Mouse (Mus musculus) kidney, adult 8-10 months (tissue): ENCODE data around the gene Psmb7.
A peak's percentile ranks its signal among the peaks of the same experiment; 100 is the strongest.

Source experiments
- DNase-seq, 2 experiments: peaks; one replicate each; pipeline ENCODE4 v3.0.0; 2022

The Psmb7 gene

GRCm38 (mm10) chr2:38637716-38638267, 6.1 kb downstream of the Psmb7 start:
- DNase-seq = no peak

- DNase-seq = no peak
Observed at GRCm38 (mm10) chr2:38630574-38630973, 13.3 kb downstream of the Psmb7 start.

GRCm38 (mm10) chr2:38629451-38629850, 14.4 kb downstream of the Psmb7 start:
- DNase-seq = no peak

DNA sequence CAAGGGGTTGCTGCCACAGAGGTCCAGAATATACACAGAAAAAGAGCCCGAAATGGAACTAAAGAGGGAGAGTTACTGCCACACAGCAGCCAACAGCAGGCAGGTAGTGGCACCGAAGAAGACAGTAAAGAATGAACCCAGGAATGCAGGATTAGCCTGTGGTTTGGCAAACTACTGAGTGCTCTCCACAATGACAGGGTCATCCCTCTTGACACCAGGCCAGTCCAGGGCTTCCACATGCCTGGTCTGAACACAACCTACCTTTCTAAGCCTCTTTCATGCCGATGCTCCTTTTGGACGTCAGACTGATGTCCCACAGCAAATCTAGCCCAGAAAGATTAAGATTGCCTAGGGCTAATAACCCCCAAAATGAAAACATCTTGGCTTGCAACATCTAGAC, 15.1 kb downstream of the Psmb7 start:
- no peak for DNase-seq

DNA sequence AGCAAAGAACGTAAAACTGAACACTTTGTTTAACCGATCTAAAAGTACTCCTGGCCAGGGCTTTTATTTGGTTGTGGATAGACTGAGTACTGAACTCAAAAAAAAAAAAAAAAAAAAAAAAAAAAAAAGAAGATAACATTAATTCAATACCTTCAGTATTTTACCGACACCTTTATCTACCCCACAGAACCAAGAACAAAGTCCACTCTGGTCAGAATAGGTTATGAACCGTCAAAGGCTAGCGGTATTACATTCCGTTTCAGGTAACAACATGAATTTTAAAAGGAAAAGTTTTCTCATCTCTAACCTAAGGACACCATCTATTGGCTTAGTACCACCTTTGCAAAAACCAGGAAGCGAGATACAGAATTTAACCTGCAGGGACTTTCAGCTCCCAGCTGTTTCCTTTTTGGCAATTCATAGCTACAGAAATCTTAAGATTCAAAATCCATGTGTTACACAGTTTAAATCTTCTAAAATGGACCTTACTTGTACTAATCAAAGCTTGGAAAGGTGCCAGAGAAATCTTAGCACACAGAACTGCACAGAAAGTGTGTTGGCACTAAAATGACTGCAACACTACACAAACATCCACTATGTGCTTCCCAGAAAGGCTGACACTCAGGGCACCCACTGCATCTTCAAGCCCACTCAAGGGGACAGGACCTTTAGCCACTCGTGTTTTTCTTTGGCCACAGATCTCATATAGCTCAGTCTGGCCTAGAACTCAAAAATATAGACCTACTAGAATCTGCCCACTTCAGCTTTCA, 19.9 kb downstream of the Psmb7 start:
- DNase-seq = no peak

- no peak for DNase-seq
Observed at GRCm38 (mm10) chr2:38623411-38623810, 20.5 kb downstream of the Psmb7 start.

GRCm38 (mm10) chr2:38621610-38622021, 22.3 kb downstream of the Psmb7 start:
- peak; percentile 41 to 48 for DNase-seq

GRCm38 (mm10) chr2:38621076-38621475, 22.8 kb downstream of the Psmb7 start:
- DNase-seq = no peak

DNA sequence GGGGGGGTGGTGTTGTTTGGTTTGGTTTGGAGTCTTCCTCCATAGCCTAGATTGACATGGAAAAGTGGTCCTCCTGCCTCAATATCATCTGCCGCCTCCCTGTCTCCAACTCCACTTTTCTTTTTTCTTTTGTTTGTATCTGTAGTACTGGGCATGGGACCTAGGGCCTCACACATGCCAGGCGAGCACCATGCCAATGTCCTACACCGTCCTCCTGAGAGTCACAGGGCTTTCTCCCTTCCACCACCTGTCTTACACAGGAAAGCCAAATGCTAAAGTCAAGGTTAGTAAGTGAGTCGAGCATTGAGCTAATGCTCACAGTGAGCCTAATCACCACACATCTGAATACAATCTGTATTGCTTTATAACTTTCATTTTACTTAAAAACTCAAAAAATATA, 24.1 kb downstream of the Psmb7 start:
- no peak for DNase-seq

DNA sequence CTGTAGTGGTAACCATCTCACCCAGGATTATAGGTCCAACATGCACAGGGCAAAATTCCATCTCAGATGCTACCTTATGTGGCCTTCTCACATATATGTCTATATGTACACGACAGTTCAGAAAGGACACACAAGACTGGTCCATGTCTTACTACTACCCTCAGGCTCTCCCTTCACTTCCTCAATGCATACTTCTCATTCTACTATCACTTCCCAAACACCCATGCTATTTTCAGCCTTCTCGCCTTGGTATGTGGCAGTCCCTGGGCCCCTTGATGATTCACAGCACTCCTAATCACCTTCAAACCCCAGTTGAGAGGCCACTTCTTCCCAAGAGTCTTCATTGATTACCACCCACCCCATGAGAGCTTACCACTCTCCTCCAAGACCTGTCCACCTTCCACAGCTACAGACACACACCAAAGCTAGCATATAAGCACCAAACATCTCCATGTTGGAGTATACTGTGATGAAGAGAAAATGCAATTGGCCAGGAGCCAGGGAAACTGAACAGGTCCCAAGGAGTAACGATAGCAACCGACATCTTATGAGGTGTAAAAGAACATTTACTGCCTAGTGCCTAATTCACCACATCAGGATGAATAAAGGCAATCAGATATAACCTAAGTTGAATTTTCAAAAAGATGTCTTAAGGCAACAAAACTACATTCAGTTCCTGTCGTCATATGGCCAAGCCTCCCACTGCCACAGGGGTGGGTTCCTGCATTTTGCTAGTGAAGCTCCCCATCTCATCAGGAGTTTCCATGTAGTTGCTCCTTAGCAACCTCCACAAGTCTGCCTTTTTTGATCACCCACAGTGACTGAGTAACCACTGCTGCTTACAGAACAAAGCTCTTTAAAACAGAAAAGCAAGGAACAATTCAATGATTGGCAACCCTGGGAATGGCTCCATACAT, 26.7 kb downstream of the Psmb7 start:
- DNase-seq = no peak

- peak in 1 of 2 experiments; percentile 38 for DNase-seq
Observed at GRCm38 (mm10) chr2:38616072-38616471, 27.8 kb downstream of the Psmb7 start.

GRCm38 (mm10) chr2:38614437-38614836, 29.4 kb downstream of the Psmb7 start:
- DNase-seq = no peak

GRCm38 (mm10) chr2:38613576-38613975, 30.3 kb downstream of the Psmb7 start:
- no peak for DNase-seq

GRCm38 (mm10) chr2:38612596-38612995, 31.3 kb downstream of the Psmb7 start:
- no peak for DNase-seq

DNA sequence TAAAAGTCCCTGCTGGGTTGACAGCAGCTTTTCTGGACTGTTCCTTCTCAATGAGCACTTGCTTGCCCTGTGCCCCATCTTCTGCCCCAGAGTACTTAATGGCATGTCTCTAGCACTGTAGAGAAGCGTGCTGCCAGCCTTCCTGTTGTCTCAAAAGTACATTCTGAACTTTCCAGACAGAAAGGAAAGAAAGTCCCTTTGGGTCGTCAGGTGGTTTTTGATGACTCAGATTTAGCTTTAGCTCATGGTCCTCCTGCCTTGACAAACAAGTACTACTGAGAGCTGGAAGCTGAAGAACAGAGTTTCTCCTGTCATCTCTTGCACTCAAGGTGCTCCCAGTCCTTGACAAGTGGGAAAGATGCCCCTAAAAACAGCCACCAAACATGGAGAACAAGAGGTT, 33.7 kb downstream of the Psmb7 start:
- no peak for DNase-seq

DNA sequence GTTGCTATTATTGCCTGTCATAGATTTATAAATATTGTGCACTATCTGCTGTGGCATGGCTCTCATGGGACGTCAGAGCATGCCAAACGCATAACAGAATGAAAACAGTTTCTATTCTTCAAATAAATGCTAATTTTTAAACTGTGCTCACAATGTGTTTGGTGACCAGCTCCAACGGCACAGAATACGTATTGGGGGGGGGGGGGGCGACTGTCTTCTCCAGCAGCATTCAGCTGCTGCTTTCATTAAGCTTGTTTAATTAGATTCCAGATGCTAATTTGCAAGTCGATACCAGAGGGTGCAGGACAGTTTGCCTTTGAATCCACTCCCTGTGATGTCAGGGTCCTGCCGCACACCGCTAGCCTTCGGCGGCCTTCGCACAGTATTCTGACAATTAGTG, 34.6 kb downstream of the Psmb7 start:
- DNase-seq = no peak

DNA sequence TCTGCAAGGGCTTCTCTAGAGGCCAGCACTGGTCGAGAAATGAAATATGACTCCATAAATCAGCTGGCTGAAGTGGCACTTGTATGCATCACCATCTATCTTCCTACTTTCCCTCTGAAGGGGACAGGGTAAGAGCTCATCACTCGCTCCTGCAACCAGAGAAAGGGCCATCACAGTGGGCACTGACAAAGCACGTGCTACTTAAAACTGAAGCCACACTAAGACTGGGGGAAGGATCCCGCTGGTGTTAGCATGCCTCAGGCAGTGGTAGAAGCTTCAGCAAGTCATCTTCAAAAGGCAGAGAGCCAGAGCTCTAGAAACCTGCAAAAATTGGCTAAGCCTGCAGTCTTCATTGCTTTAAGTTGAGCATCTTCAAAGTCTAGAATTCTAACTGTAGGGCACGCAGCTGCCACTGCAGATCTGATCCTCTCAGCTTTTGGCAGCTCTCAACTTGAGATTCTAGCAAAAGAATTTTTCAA, 35.0 kb downstream of the Psmb7 start:
- DNase-seq = no peak

- DNase-seq = no peak
Observed at GRCm38 (mm10) chr2:38607716-38608115, 36.2 kb downstream of the Psmb7 start.

GRCm38 (mm10) chr2:38600842-38601241, 43.0 kb downstream of the Psmb7 start:
- no peak for DNase-seq

DNA sequence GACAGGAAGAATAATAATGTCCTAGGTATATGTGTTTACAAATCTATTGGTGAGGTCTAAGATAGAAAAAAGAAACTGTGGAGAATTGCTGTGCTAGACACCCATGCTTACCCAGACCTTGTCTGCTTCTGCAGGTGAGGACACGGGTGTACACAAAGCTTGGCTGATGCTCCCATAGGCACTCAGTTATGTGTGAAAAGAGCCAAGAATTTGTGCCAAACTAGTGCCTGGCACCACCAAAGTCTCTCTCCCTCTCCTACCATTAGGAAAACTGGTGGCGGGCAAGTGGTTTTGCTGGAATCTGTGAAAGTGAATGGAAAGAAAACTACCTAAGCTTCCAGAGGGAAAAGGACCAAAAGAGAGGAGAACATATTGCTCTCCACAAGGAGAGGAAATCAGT, 45.5 kb downstream of the Psmb7 start:
- no peak for DNase-seq

DNA sequence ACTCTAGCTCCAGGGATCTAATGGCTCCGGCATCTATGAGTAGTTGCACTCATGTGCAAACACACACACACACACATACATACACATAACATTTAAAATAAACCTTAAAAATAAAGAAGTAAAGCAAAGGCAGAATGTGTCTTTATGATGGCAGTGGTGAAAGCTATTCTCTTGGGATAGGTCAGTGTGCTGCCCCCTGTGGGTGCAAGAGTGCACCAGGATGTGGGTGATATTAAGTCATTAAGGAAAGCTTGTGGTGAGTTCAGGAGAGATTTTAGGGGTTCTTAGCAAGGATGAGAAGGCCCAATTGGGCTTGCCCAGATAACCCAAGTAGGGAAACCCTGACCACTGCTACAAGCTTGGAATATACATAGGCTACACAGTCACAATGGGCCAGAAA, 46.0 kb downstream of the Psmb7 start:
- DNase-seq = no peak

- DNase-seq = no peak
Observed at GRCm38 (mm10) chr2:38594874-38595273, 49.0 kb downstream of the Psmb7 start.

DNA sequence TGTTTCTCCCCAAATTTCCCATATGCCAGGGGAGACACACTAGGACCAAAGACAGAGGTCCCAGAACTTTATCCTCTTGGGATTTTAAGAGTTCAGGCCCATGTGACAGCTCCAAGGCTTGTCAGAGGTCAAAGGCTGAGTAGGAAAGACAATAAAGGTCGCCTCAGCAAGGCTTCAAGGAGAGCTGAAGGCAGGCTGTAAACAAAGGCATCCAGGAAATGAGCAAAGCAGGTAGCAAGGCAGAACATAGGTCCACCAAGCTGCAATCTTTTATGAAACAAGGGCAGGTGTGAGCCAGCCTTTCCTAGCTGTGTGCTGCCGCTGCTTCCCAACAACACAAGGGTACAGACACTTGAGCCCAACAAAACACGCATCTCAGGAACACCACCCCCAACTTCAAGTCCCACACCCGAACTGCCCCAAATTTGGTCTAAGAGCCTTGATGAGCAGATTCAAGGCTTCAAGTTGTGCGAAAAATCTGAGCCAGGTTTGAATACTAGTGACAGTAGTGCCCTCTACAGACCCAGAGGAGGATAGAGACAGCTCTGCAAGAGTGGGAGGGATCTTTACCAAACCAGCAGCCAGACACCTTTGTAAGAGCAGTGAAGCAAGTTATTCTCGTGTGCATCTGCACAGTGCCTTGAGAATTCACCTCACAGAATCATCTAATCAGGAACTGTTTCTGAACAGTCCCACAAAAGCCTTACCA, 52.0 kb downstream of the Psmb7 start:
- peak in 1 of 2 experiments; percentile 17 for DNase-seq
